ENCODE assay signal across 8 mouse cellular contexts in genomic region chr16:50841677-50842580, GRCm38 (mm10).
A peak's percentile ranks its signal among the peaks of the same experiment; 100 is the strongest.
DNase-seq lines count a peak whose midpoint lies in the region; ATAC-seq and TF ChIP-seq lines count a peak whose summit lies in the region.

No protein-coding gene starts in this region.

- DNase-seq in MEL (ENCODE audit: low read depth, low spot score) = peak; percentile 77
- peak; percentile 52 for DNase-seq in c-Kit-positive CD71-negative TER-119-negative erythroid progenitor cells, embryonic 14.5 days (ENCODE audit: low read depth)
- peak; percentile 84 for DNase-seq in forebrain, embryonic 11.5 days (ENCODE audit: low spot score)
- DNase-seq in layer of hippocampus, adult 18-20 months (ENCODE audit: low spot score in 2 of 2) = peak; percentile 75 to 85
- DNase-seq in retina, adult 2 months (ENCODE audit: low read depth, low spot score) = peak; percentile 49

- H3K4me2 ChIP-seq in forebrain, embryonic 11.5 days (ENCODE audit: low read depth, low read length, severe bottlenecking) = no peak overlapping the region
- no peak overlapping the region for H3K4me2 ChIP-seq in lung, embryonic 15.5 days

- peaks cover 2 to 9% of the 10 kb centered on the region in 2 experiments; a peak in 3 of 4 replicates for H3K4me1 ChIP-seq in MEL (ENCODE audit: control insufficient read depth in 1 of 2, insufficient read depth in 2 of 2, low read length in 2 of 2)
- H3K4me1 ChIP-seq in forebrain, embryonic 11.5 days (replicated peaks; ENCODE audit: control insufficient read depth, insufficient read depth, low read length) = no peaks in the 10 kb centered on the region
- H3K4me1 ChIP-seq in lung, embryonic 15.5 days = no peaks in the 10 kb centered on the region

- no peak overlapping the region for H3K4me3 ChIP-seq in MEL (ENCODE audit: control insufficient read depth in 1 of 2, insufficient read depth in 1 of 2, low read depth in 2 of 2, low read length in 2 of 2)
- H3K4me3 ChIP-seq in forebrain, embryonic 11.5 days (ENCODE audit: low read depth, low read length) = no peak overlapping the region
- no peak overlapping the region for H3K4me3 ChIP-seq in lung, embryonic 15.5 days

- no peaks in the 10 kb centered on the region for H3K9me3 ChIP-seq in MEL (replicated peaks; ENCODE audit: insufficient read depth, low read length)
- no peaks in the 10 kb centered on the region for H3K9me3 ChIP-seq in forebrain, embryonic 11.5 days (ENCODE audit: control insufficient read depth, low read length)
- H3K9me3 ChIP-seq in lung, embryonic 15.5 days = no peaks in the 10 kb centered on the region

- TF ChIP-seq RAD21 in MEL (IDR thresholded peaks at IDR 0.05; ENCODE audit: low read depth, low read length) = peak; percentile 85

- no peak overlapping the region for H3K27ac ChIP-seq in MEL (ENCODE audit: control insufficient read depth, low read depth, low read length)
- no peak overlapping the region for H3K27ac ChIP-seq in forebrain, embryonic 11.5 days (ENCODE audit: low read depth, low read length)
- H3K27ac ChIP-seq in lung, embryonic 15.5 days = no peak overlapping the region

- peaks cover 2 to 4% of the 10 kb centered on the region in 2 experiments; a peak in 2 of 4 replicates for H3K27me3 ChIP-seq in MEL (ENCODE audit: control insufficient read depth in 1 of 2, insufficient read depth in 2 of 2, low read length in 2 of 2)
- no peaks in the 10 kb centered on the region for H3K27me3 ChIP-seq in forebrain, embryonic 11.5 days (ENCODE audit: control insufficient read depth, insufficient read depth, low read length)
- H3K27me3 ChIP-seq in lung, embryonic 15.5 days = no peaks in the 10 kb centered on the region

- peaks cover 0 to 9% of the 10 kb centered on the region in 2 experiments; a peak in 2 of 4 replicates for H3K36me3 ChIP-seq in MEL (ENCODE audit: control insufficient read depth in 1 of 2, insufficient read depth in 2 of 2, low read length in 2 of 2)
- no peaks in the 10 kb centered on the region for H3K36me3 ChIP-seq in forebrain, embryonic 11.5 days (ENCODE audit: control insufficient read depth, insufficient read depth, low read length)
- no peaks in the 10 kb centered on the region for H3K36me3 ChIP-seq in lung, embryonic 15.5 days

- ATAC-seq in forebrain, embryonic 11.5 days (replicated peaks; ENCODE audit: low FRiP score) = peak; percentile 93
- ATAC-seq in hematopoietic stem cell, adult 5-6 weeks (replicated peaks in 1 of 2; ENCODE audit: insufficient read depth in 1 of 2, low FRiP score in 2 of 2, low TSS enrichment in 1 of 2, low read depth in 1 of 2, poor library complexity in 2 of 2, severe bottlenecking in 2 of 2) = peak; percentile 83 to 86
- ATAC-seq in lung, embryonic 15.5 days (ENCODE audit: borderline replicate concordance, extremely low read depth, low FRiP score, low TSS enrichment) = peak; percentile 74; the same call in 1 of the 2 replicates
- ATAC-seq in erythroid progenitor cell, adult 5-6 weeks (replicated peaks; ENCODE audit: low FRiP score, poor library complexity, severe bottlenecking) = no peak

- WGBS in forebrain, embryonic 11.5 days = 53% methylated on average over 15 of the region's 15 CpGs
- 46% methylated on average over 15 of the region's 15 CpGs for WGBS in lung, embryonic 15.5 days

- no peak for TF ChIP-seq POLR2A in MEL (IDR thresholded peaks at IDR 0.05; ENCODE audit: control insufficient read depth in 1 of 2, insufficient read depth in 1 of 2, low read depth in 1 of 2, low read length in 2 of 2, poor library complexity in 1 of 2)

- TF ChIP-seq EP300 in MEL (IDR thresholded peaks at IDR 0.05; ENCODE audit: low read depth in 1 of 2, low read length in 2 of 2) = no peak

- peak; percentile 80 to 86 (median 81) for TF ChIP-seq CTCF in MEL (IDR thresholded peaks at IDR 0.05 in 2 of 3, conservative IDR thresholded peaks at IDR 0.05 in 1 of 3; ENCODE audit: control insufficient read depth in 1 of 3, insufficient read depth in 1 of 3, low read depth in 2 of 3, low read length in 3 of 3, poor library complexity in 1 of 3, severe bottlenecking in 1 of 3)

- H3K9ac ChIP-seq in MEL (ENCODE audit: control insufficient read depth, low read depth, low read length, poor library complexity, severe bottlenecking) = no peak overlapping the region
- no peak overlapping the region for H3K9ac ChIP-seq in forebrain, embryonic 11.5 days (ENCODE audit: low read length)
- H3K9ac ChIP-seq in lung, embryonic 15.5 days = no peak overlapping the region

- H3K79me2 ChIP-seq in MEL (ENCODE audit: control insufficient read depth, insufficient read depth, low read length, poor library complexity) = no peaks in the 10 kb centered on the region

TF ChIP-seq in MEL, 35 proteins besides CTCF, POLR2A, EP300 and RAD21:
- TF ChIP-seq USF1 (IDR thresholded peaks at IDR 0.05; ENCODE audit: low read depth, low read length) (no peak), ZC3H11A (IDR thresholded peaks at IDR 0.05; ENCODE audit: low read depth, low read length) (peak; percentile 76), SMC3 (IDR thresholded peaks at IDR 0.05; ENCODE audit: low read depth, low read length) (peak; percentile 74)
